Comparison of ENCODE assay signal across 8 mouse cellular contexts in the genomic region with DNA sequence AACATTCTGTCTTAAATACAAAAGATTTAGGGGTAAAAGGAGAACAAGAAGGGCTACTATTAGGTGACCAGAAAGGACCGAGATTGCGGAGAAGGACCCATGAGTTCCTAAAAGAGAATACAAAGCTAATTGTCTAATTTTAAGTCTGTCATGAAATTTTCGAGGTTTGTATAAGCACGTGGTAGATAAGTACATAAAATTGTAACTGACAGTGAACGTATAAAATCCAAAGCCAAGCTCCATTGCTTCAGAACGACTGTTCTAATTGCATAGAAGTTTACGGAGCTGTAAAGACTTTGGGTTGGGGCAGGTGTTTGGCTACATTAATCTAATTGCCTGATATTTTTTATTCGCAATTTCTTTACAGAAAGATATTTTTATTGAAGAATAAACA. TPM values are rescaled to one million over a fixed set of nuclear protein-coding genes. Genes with fewer than 3 reads are reported as not detected.
A peak's percentile ranks its signal among the peaks of the same experiment; 100 is the strongest.
DNase-seq lines count a peak whose midpoint lies in the region; ATAC-seq and TF ChIP-seq lines count a peak whose summit lies in the region.

Gene Hmgxb4, plus strand, starts transcription at position 276 of the 394 bp plus-strand sequence.

- no peaks in the 10 kb centered on the region for H3K27me3 ChIP-seq in kidney, embryonic 15.5 days
- no peaks in the 10 kb centered on the region for H3K27me3 ChIP-seq in forebrain, postnatal 0 days (ENCODE audit: insufficient read depth, low read length)
- peaks cover 6% of the 10 kb centered on the region for H3K27me3 ChIP-seq in midbrain, embryonic 12.5 days

- ATAC-seq in kidney, embryonic 15.5 days (replicated peaks; ENCODE audit: low FRiP score): peak; percentile 5; the same call in 1 of the 2 replicates
- no peak; the same call in 1 of the 2 replicates for ATAC-seq in forebrain, postnatal 0 days
- peak; percentile 4 for ATAC-seq in midbrain, embryonic 12.5 days (ENCODE audit: low FRiP score, low read depth)

- peak within 1 kb of the TSS; percentile 91 for H3K4me3 ChIP-seq in kidney, embryonic 15.5 days (replicated peaks)
- peak within 1 kb of the TSS; percentile 97 for H3K4me3 ChIP-seq in forebrain, postnatal 0 days (ENCODE audit: low read depth, low read length)
- H3K4me3 ChIP-seq in midbrain, embryonic 12.5 days: peak within 1 kb of the TSS; percentile 93

- peak within 1 kb of the TSS; percentile 97 for H3K27ac ChIP-seq in kidney, embryonic 15.5 days
- peak within 1 kb of the TSS; percentile 96 for H3K27ac ChIP-seq in forebrain, postnatal 0 days (ENCODE audit: low read depth, low read length)
- H3K27ac ChIP-seq in midbrain, embryonic 12.5 days (replicated peaks): peak within 1 kb of the TSS; percentile 96

- H3K4me2 ChIP-seq in kidney, embryonic 15.5 days: peak within 1 kb of the TSS; percentile 66
- H3K4me2 ChIP-seq in forebrain, postnatal 0 days (ENCODE audit: low read depth): peak within 1 kb of the TSS; percentile 50
- peak within 1 kb of the TSS; percentile 67 for H3K4me2 ChIP-seq in midbrain, embryonic 12.5 days (replicated peaks)

- H3K9me3 ChIP-seq in kidney, embryonic 15.5 days (replicated peaks): no peaks in the 10 kb centered on the region
- no peaks in the 10 kb centered on the region for H3K9me3 ChIP-seq in forebrain, postnatal 0 days (ENCODE audit: low read length)
- H3K9me3 ChIP-seq in midbrain, embryonic 12.5 days: no peaks in the 10 kb centered on the region

- DNase-seq in kidney, adult 18-20 months: no peak
- DNase-seq in adipocyte (ENCODE audit: low spot score): peak; percentile 21
- no peak for DNase-seq in forebrain, postnatal 0 days
- no peak for DNase-seq in large intestine, adult 2 months (ENCODE audit: low read depth, low spot score)
- DNase-seq in urinary bladder, adult 18-20 months (ENCODE audit: low spot score in 2 of 2): no peak
- no peak for DNase-seq in kidney, postnatal 10 days

- 13% methylated on average over 8 of the region's 8 CpGs for WGBS in kidney, embryonic 15.5 days
- WGBS in forebrain, postnatal 0 days: 10% methylated on average over 8 of the region's 8 CpGs
- WGBS in large intestine, adult 2 months: 10% methylated on average over 8 of the region's 8 CpGs
- 12% methylated on average over 8 of the region's 8 CpGs for WGBS in midbrain, embryonic 12.5 days

- peak within 1 kb of the TSS; percentile 99 for H3K9ac ChIP-seq in kidney, embryonic 15.5 days
- peak within 1 kb of the TSS; percentile 88 for H3K9ac ChIP-seq in forebrain, postnatal 0 days
- H3K9ac ChIP-seq in midbrain, embryonic 12.5 days (replicated peaks): peak within 1 kb of the TSS; percentile 96

- peaks cover 15% of the 10 kb centered on the region for H3K4me1 ChIP-seq in kidney, embryonic 15.5 days
- H3K4me1 ChIP-seq in forebrain, postnatal 0 days (ENCODE audit: insufficient read depth): peaks cover 3% of the 10 kb centered on the region
- peaks cover 9% of the 10 kb centered on the region for H3K4me1 ChIP-seq in midbrain, embryonic 12.5 days

- TF ChIP-seq CTCF in forebrain, postnatal 0 days (IDR thresholded peaks at IDR 0.05; ENCODE audit: low read depth): no peak

- no peaks in the 10 kb centered on the region for H3K36me3 ChIP-seq in kidney, embryonic 15.5 days
- no peaks in the 10 kb centered on the region for H3K36me3 ChIP-seq in forebrain, postnatal 0 days (ENCODE audit: insufficient read depth)
- no peaks in the 10 kb centered on the region for H3K36me3 ChIP-seq in midbrain, embryonic 12.5 days

RNA-seq across cellular contexts. Expression of gene Hmgxb4, which starts in this region (rescaled TPM):
- 38.6 and 46.4 TPM in 2 replicates for polyA plus RNA-seq in kidney, embryonic 15.5 days (2015; fragmentation: Nextera tagmentation; extraction: Ambion mirVana)
- 70.9 and 84.2 TPM in 2 replicates for total RNA-seq in forebrain, postnatal 0 days (2014; rRNA removed)
- 19.0 and 26.9 TPM in 2 replicates for polyA plus RNA-seq in forebrain, postnatal 0 days (2015; fragmentation: Nextera tagmentation; extraction: Ambion mirVana)
- polyA plus RNA-seq in large intestine, adult 2 months (2012; rRNA removed): 13.6 and 15.6 TPM in 2 replicates
- polyA plus RNA-seq in midbrain, embryonic 12.5 days (2016; fragmentation: Nextera tagmentation; extraction: Ambion mirVana): 41.8 and 47.9 TPM in 2 replicates
